Comparison of ENCODE assay signal across 21 mouse cellular contexts in the genomic region with DNA sequence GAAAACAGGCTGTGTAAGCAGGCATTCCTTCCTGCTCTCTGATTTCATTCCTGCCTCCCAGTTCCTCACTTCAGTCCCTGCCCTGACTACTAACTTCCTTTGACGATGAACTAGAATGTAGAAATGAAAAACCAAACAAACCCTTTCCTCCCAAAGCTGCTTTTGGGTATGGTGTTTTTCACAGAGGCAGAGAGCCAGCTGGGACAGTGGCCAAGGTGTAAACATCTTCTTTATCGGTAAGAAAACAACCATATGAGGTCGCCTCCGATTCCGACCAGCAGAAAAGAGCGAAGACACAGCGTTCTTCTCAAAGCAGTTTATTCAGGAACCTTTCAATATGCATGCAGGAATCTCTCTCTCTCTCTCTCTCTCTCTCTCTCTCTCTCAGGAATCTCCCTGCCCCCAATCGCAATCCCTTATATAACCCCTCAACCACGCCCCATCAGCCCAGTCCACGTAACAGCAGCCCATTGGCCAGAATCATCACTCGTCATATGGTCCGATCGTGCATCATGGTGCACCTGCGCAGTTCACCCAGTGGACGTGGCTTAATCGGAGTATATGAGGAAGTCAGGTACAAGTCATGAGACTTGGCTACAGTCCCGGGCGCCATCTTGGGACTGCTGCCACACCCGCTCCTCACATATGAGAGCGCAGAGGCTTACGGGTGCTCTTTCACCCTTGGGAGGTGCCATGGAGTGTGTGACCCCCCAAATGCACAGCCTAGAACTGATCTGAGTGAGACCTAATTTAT. TPM values are rescaled to one million over a fixed set of nuclear protein-coding genes. Genes with fewer than 3 reads are reported as not detected.
DNase-seq lines count a peak whose midpoint lies in the region; ATAC-seq and TF ChIP-seq lines count a peak whose summit lies in the region.
"Had no signal": no experiment of that assay in that cellular context is flagged by ENCODE, and none has a peak within 500 bp of the region (broad histone marks: within the 10 kb centered on the region; RNA-seq: fewer than 3 reads in every experiment).

No protein-coding gene starts in this region.

- H3K9me3 ChIP-seq in lung, embryonic 14.5 days (ENCODE audit: low read depth, low read length): no peaks in the 10 kb centered on the region
- H3K9me3 ChIP-seq in lung, postnatal 0 days (ENCODE audit: low read length): no peaks in the 10 kb centered on the region
- no peaks in the 10 kb centered on the region for H3K9me3 ChIP-seq in E14TG2a.4 (ENCODE audit: low read length)
- H3K9me3 ChIP-seq: embryonic facial prominence, embryonic 12.5 days; heart, embryonic 15.5 days; hindbrain, embryonic 15.5 days had no signal

- no peak for TF ChIP-seq CTCF in lung, embryonic 14.5 days (IDR thresholded peaks at IDR 0.05; ENCODE audit: low read depth)
- no peak for TF ChIP-seq CTCF in lung, postnatal 0 days (IDR thresholded peaks at IDR 0.05)
- TF ChIP-seq CTCF in E14TG2a.4 (conservative IDR thresholded peaks at IDR 0.05; ENCODE audit: low read length): no peak

- H3K9ac ChIP-seq in lung, embryonic 14.5 days: no peak overlapping the region
- no peak overlapping the region for H3K9ac ChIP-seq in lung, postnatal 0 days (replicated peaks; ENCODE audit: low read depth)
- H3K9ac ChIP-seq: embryonic facial prominence, embryonic 12.5 days; heart, embryonic 15.5 days; hindbrain, embryonic 15.5 days had no signal

- H3K4me3 ChIP-seq in lung, embryonic 14.5 days (ENCODE audit: low read depth, low read length): no peak overlapping the region
- no peak overlapping the region for H3K4me3 ChIP-seq in lung, postnatal 0 days (ENCODE audit: low read depth, low read length)
- peak overlapping the region; percentile 35; the same call in 1 of the 2 replicates for H3K4me3 ChIP-seq in E14TG2a.4 (replicated peaks; ENCODE audit: low read length)
- H3K4me3 ChIP-seq: embryonic facial prominence, embryonic 12.5 days; heart, adult 2 months; heart, embryonic 15.5 days; hindbrain, embryonic 15.5 days had no signal

- 80% methylated on average over 21 of the region's 21 CpGs for WGBS in lung, embryonic 14.5 days
- 80% methylated on average over 21 of the region's 21 CpGs for WGBS in lung, postnatal 0 days

- 0 out of 2 replicates have a peak, but pooled peaks cover 7% of the 10 kb centered on the region for H3K27me3 ChIP-seq in lung, embryonic 14.5 days (ENCODE audit: insufficient read depth, low read length)
- no peaks in the 10 kb centered on the region for H3K27me3 ChIP-seq in lung, postnatal 0 days (replicated peaks; ENCODE audit: insufficient read depth, low read length)
- peaks cover 32% of the 10 kb centered on the region for H3K27me3 ChIP-seq in E14TG2a.4 (ENCODE audit: insufficient read depth, low read length)
- H3K27me3 ChIP-seq: Patski had no signal

- no peaks in the 10 kb centered on the region for H3K36me3 ChIP-seq in lung, embryonic 14.5 days (ENCODE audit: insufficient read depth)
- H3K36me3 ChIP-seq in lung, postnatal 0 days (ENCODE audit: insufficient read depth, low read length): no peaks in the 10 kb centered on the region
- H3K36me3 ChIP-seq in E14TG2a.4 (ENCODE audit: insufficient read depth, low read length): no peaks in the 10 kb centered on the region
- H3K36me3 ChIP-seq: embryonic facial prominence, embryonic 12.5 days; heart, embryonic 15.5 days; hindbrain, embryonic 15.5 days had no signal

- TF ChIP-seq EP300 in lung, postnatal 0 days (IDR thresholded peaks at IDR 0.05): no peak

- ATAC-seq in lung, embryonic 14.5 days (ENCODE audit: insufficient read depth): no peak
- no peak for ATAC-seq in lung, postnatal 0 days
- ATAC-seq: CD4-positive, CD25-positive, alpha-beta regulatory T cell, adult 4 months; forebrain, embryonic 16.5 days; Patski had no signal

- no peak overlapping the region for H3K27ac ChIP-seq in lung, embryonic 14.5 days (ENCODE audit: low read depth)
- H3K27ac ChIP-seq in lung, postnatal 0 days (ENCODE audit: low read length): no peak overlapping the region
- H3K27ac ChIP-seq: embryonic facial prominence, embryonic 12.5 days; heart, adult 2 months; heart, embryonic 15.5 days; hindbrain, embryonic 15.5 days had no signal

- no peak overlapping the region for H3K4me2 ChIP-seq in lung, embryonic 14.5 days
- no peak overlapping the region for H3K4me2 ChIP-seq in lung, postnatal 0 days (replicated peaks; ENCODE audit: low read depth, low read length)
- H3K4me2 ChIP-seq: embryonic facial prominence, embryonic 12.5 days; heart, embryonic 11.5 days; heart, embryonic 15.5 days; hindbrain, embryonic 15.5 days had no signal

- no peaks in the 10 kb centered on the region for H3K4me1 ChIP-seq in lung, embryonic 14.5 days (ENCODE audit: insufficient read depth)
- no peaks in the 10 kb centered on the region for H3K4me1 ChIP-seq in lung, postnatal 0 days (ENCODE audit: insufficient read depth, low read depth, low read length)
- peaks cover 69% of the 10 kb centered on the region for H3K4me1 ChIP-seq in E14TG2a.4 (replicated peaks; ENCODE audit: low read depth, low read length)

- peak; percentile 68 for DNase-seq in lung, embryonic 14.5 days
- no peak for DNase-seq in lung, postnatal 0 days (ENCODE audit: low spot score)
- peak; percentile 83 for DNase-seq in R1 (ENCODE audit: low read depth, low spot score)
- DNase-seq in lung, postnatal 36 days: peak; percentile 63
- no peak for DNase-seq in neural tube, embryonic 10.5 days (ENCODE audit: extremely low spot score, low spot score)
- DNase-seq in spleen, postnatal 14 days (ENCODE audit: low spot score in 2 of 2): no peak
- DNase-seq: adrenal gland, postnatal 14 days; B cell, adult 2 months; cerebellum, adult 11-12 months; cerebellum, adult 9-10 months; cerebellum, postnatal 25 days; gastrocnemius, postnatal 14 days; heart, adult 2 months had no signal

RNA-seq across cellular contexts. Expression of a gene that starts 19.3 kb away (rescaled TPM):
- polyA plus RNA-seq in lung, embryonic 14.5 days (2014; fragmentation: Nextera tagmentation; extraction: Ambion mirVana): 18.4 and 22.9 TPM in 2 replicates
- 18.1 and 19.5 TPM in 2 replicates for polyA plus RNA-seq in lung, postnatal 0 days (2015; fragmentation: Nextera tagmentation; extraction: Ambion mirVana)

Comparison
In these comparisons a context has a peak if more than half of its experiments do, and no peak if none do; other contexts are left out.
1. DNase-seq: peak in lung, embryonic 14.5 days (single experiment), R1 (single experiment) and lung, postnatal 36 days (single experiment); none in lung, postnatal 0 days (single experiment), neural tube, embryonic 10.5 days (single experiment) and spleen, postnatal 14 days (0 of 2).